Mouse (Mus musculus) neutrophil, adult 5-6 weeks (primary cell): ENCODE measurements around the gene Prdm16. TPM values are rescaled to one million over a fixed set of nuclear protein-coding genes. Genes with fewer than 3 reads are reported as not detected.

Experiments used
- ATAC-seq: fragments of 151-379, 151-347 bp; 2 replicates; pipeline ENCODE4 v1.8.0; 2017; ENCODE audit warnings: mild to moderate bottlenecking, moderate TSS enrichment; ENCODE audit not compliant: insufficient number of reproducible peaks, poor library complexity, low FRiP score, severe bottlenecking; ENCODE audit errors: extremely low read depth
- total RNA-seq: library from RNA; stranded (forward); fragments of 200-1000 nt; gene quantifications from 2 replicates; pipeline ENCODE4 v1.2.3, GENCODE M21; 2017

Gene Prdm16
- total RNA-seq, 1 experiment from 2014 or later: 1.7 TPM

DNA sequence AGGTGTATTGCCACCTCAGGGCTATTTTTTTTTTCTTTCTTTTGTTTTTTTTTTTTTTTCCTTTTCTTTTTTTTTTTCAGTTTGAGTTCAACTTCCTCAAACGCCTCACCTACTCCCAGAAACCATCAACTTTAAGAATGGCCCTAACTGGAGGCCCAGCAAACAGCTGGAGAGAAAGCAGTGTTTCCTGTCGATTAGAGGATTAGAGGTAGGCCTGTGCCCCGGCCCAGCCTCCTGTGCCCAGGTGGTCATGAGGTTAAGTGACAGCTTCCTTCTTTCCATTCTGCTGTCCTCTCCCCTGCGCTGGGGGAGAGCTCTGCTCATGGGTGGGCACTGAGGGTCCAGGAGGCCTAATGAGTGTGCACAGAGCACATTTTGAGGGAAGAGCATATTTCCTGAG, 105.3 kb downstream of the Prdm16 start:
- no peak for ATAC-seq

DNA sequence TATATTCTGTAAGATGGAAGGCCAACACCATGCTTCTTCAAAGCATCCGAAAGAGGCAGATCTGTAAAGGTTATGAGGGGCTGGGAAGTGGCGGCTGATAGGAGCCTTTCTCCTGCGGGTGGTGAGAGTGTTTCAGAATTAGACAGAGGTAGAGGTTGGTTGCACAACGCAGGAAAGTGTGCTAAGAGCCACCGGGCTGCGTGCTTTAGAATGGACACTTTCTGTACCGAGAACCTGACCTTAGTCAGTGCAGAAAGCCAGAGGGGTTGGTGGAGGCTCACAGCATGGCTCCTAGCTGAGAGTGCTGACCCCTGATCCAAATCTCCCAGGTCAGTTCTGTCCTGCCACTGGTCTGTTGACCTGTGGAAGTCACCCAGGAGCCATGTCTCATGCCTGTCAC, 106.3 kb downstream of the Prdm16 start:
- no peak for ATAC-seq

DNA sequence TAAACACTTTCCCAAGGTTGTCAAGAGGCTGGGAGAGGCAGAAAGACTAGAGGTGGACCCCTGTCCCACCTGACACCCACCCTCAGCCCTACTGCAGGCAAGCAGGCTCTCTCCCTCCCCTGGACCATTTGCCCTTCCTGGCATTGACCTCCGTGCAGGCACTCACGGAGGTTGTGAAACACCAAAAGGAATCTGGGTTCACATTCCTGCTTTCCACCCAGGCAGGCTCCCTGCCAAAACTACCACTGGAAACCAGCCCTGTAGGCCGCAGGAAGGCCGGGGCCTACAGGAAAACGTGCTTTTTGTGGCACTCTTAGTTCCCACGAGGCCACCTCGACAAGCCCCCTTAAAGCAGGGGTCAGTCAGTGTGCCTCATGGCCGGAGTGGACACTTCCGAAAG, 109.2 kb downstream of the Prdm16 start:
- ATAC-seq: no peak

DNA sequence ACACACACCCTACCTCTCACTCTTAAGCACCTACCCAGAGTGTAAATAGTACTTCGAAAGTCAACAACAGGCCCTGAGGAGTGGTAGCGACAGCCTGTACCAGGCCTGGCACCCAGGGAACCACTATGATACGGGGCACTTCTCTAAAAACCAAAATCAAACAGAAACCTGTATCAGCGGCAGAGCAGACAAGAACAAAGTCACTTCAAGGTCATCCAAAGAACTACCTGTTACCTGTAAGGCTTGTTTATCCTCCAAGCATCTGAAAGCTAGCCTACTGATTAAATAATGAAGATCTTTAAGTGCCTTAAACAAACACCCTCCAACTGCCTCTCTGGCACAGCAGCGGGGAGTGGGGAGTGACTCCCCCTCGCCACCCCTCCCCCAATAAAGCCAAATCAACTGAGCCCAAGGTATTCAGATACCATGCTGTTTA, 110.3 kb downstream of the Prdm16 start:
- ATAC-seq: no peak

DNA sequence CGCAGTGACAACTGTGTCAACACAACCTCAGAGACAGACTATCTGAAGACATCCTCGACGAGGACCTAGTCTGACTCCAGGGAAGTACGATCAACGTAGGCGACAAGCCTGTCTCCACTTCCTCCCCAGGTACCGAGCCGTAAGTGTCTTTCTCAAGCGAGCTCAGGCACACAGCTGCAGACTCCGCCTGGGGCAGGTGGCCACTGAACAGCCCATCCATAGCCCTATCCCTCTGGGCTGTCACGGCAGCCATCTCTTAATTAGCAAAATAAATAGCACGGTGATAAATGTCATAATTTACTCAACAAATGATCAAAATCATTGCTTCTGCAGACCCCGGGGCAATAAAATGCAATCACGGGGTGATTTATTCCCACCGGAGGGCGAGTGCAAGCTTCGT, 112.8 kb downstream of the Prdm16 start:
- no peak for ATAC-seq

DNA sequence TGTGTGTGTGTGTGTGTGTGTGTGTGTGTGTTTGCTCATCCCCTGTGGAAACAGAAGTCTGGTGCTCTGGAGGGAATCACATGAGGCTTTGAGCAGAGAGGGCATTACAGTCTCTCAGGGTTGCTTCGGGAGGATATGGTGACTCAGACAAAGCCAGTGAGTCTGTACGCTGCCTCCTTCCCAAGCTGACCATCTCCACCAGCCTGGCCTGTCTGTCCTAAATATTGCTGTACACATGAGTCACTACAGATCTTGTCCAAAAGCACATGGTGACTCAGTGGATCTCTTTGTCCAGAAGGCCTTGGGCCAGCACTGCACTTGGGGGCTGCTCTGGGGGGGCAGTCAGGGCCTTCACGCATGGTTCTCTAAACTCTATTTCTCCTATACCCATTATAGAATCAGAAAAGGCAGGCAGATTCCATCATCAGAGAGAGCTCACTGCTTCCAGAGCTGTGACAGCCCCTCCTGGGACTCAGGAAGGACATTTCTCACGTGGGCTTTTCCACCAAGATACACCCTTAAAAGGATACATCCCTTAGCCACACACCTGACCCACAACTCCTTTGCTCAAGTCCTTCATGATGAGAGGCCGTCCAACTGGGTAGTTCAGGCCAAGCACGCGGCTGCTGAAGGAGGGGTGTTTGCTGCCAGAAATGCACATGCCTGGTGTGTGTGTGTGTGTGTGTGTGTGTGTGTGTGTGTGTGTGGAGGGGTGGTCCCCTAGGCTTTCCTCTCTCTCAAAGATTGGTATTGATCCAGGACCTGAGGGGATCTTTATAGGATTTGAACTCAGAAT, 114.6 kb downstream of the Prdm16 start:
- no peak for ATAC-seq

DNA sequence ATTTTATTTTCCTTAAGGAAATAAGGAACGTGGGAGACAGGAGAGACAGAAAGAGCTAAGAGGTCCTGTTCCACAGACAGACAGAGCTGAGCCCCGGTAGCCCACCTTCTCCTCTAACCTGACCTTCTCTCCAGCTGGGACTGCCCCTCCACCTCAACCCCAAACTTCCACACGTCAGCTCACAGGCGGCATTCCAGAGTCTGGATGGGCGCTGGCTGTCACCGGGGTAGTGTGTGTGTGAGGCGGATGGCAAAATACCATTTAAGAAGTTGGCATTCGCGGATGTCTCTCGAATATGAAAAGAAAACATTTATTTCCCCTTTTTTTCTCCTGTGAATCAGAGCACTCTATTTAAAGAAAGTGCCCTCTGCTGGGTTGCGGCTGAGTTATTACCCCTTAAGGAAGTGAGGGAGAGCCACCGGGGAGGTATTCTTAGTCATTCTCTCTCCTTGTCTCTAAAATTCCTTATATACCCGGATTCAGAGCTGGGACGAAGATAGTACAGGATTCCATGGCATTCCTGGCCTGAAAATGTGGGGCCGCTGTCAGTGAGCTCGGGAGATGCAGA, 117.1 kb downstream of the Prdm16 start:
- no peak for ATAC-seq

DNA sequence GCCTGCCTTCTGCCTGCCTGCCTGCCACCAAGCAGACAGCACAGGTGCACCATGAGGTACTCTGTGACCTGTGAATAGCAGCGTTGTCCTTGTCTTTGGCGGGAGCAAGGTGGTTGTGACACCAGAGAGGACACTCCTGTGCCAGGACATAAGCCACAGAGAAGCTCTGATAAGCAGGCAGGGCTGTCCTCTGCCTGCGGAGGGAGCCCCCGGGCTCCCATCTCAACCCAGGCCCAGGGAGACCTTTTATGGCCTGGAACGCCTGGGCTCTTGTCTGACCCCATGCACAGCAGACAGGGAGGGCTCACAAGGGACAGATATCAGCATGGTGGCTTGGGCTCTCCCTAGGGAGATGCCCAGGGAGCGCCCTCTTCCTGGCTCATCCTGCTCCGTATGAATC, 118.7 kb downstream of the Prdm16 start:
- ATAC-seq: no peak

DNA sequence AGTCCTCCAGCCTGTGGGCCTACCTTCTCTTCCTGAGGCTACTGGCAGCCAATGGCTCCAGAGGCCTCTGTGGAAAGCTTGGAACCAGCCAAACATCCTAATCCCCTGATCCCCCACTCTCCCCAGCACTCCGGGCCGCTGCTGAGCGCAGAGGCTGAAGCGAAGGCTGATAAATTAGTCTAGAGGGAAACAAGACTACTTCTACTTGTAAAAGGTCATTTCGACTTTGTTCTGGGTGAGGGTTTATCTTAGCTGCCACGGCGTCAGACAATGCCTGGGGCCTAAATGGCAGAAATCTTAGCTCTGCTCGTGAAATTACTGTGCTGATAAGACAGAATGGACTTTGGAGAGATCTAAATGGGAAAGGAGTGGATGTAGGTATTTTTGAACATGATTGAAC, 120.2 kb downstream of the Prdm16 start:
- ATAC-seq: no peak

DNA sequence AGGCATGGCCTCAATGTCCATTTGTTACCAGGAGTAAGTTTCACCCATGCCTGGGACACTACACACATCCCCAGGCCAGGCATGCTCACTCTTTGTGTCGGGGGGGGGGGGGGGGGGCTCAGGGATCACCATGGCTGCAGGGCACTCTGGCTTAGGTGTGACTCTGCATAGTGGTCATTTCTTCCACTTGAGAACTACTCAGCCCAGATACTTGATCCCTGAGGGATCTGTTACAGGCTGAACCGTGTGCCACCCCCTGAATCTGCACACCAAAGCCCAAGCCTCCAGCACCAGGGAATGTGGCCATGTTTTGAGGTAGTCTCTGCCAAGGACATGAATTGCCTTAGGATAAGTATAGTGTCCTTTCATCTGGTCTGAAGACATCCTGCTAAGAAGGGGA, 123.0 kb downstream of the Prdm16 start:
- ATAC-seq: no peak

DNA sequence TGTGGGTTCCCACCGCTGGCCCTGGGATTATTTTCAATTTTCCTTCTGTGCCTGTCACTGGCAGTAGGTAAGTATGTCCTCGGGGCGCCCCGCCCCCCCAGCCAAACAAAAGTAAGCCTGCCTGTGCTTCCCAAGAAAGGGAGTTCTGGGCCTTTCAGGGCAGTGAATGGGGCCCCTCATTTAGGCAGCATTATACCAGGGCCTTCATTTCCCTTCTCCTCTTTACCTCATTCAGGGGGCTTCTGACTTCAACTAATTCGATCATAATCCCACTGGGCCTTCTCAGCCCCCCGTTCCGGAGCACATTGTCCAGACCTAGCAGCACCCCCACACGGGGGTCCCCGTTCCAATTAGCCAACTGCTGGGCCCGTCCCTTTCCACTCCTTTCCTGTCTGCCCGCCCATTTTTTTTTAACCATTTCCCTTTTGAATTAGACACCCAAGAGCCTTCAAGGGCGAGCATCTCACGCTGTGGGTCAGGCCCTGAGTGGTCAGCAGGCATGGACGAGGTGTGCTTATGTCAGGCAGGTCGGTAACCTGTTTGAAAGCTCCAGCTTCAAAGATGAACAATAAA, 124.1 kb downstream of the Prdm16 start:
- ATAC-seq: no peak

DNA sequence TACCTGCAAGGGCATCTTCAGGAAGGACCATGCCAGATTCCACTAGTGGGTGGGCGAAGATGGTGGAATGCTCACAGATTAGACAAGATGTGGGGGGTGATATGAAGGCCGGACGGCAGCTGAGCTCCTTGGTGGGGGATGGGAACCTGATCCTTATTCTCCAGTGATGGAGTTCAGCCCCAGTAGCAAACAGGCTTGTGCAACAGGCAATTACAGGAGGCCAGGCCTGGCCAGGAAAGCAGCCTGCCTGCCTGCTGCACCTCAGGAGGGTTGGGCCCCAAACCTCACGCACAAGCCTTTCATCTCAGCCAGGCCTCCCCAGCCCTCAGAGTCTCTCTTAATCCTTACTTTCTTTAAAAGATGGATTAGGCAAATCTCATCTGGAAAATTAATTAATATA, 124.9 kb downstream of the Prdm16 start:
- no peak for ATAC-seq

DNA sequence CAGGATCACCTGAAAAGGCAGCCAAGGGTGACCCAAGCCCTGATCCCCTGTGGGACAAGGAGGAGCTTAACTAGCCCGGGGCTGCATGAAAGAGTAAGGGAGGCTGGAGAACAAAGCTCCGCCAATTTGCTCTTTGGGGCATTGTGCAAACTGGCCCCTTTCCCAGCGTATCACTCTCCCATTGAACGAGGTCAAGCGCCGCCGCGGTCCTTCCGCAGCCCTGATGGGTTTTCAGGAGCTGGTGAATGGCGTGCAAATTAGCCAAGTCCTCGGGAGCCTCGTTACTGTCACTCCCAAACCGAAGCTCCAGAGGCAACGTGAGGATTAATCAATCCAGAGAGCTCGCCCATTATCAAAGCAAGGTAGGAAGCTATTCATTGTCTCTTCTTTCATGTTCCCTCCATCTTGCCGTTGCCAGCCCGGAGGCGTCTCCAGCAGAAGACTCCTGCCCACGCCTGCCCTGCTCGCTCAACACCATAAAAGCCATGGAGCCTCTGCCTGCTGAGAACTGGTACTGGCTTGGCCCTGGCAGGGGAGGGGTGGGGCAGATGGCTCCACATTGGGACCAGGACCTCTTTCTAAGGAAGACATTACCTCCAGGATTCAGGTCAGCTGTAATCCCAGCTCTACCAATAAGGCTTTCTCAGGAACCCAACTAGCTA, 129.8 kb downstream of the Prdm16 start:
- no peak for ATAC-seq

DNA sequence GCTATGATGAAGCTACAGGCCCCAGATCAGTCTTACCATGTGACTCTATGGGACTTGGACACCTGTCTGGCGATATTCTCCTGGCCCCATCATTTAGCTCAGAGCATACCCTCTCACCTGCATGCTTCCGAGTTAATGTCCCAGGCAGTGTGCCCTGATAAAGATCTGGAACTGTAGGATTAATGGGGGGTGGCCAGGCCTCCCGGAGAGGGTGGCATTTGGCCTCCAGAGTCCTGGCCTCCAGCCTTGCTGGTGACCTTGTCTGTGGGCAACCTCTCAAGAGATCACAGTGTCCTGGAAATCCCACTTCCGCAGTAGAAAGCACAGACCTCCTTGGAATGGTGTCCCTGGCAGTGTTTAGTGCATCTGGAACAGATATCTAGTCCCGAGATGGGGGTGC, 131.4 kb downstream of the Prdm16 start:
- no peak for ATAC-seq

DNA sequence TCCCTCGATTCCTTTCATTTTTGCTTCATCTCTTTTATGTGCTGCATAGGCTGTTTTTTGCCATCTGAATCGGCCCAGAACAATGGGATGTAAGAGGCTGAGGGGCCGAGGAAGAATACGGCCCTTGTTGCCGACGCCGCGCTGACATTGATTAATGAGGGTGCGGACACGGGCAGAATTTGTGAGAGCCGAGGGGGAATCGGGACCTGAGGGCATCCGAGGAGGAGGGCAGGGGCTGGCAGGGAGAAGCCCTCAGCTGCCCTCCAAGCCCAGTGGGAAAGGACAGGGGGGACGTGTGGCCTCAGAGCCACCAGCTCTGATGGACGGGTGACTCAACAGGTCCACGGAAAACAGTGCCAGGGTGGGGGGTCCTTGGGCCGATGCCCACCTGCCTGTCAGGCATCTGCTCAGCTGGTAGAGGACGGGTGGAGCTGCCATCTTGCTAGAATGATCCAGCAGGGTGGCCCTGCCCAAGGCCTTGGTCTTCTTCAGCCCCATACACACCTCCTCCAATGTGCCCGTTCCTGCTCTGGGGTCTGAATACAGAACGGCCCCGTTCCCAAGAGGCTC, 133.3 kb downstream of the Prdm16 start:
- no peak for ATAC-seq

DNA sequence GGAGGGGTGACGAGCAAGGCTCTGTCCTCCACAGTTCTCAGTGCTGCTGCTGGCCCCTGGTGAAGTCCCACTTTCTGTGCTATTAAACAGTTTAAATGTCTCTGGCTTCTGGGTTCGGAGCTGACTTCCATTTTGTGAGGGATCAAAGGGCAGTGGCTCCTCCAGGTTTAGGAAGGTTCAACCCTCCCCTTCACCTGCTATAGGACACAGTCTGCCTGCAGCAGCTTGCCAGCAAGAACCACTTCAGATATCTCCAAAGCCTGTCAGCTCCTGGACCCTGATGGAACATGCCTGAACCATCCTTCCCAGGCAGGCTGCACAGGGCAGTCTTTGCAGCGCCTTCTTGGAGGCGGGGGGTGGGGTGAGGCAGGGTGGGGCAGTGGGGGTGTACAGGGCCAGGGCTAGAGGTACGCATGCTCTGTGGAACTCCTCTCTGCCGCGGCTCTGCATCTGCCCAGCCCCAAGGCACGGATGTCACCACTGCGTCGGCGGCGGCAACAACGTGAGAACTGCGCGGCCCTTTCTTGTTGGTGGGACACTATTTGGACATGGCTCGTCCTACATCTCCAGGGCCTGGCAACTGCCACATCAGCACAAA, 134.2 kb downstream of the Prdm16 start:
- no peak for ATAC-seq

DNA sequence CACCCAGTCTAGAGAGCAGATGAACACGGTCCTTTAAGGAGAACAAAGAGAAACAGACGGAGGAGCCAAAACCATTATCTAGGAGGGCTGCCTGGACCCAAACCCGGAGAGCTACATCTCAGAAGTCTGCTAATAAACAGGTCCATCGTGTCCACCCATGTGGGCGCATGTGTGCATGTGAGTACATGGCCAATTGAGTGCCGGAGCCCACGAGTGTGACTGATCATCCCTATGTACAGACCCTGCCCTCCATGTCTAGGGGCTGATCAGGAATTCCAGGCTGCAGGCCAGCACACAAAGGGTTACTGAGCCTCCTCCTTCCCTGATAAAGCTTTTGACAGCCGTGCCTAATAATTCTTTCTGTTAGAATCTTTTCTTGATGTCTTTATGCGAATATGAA, 136.0 kb downstream of the Prdm16 start:
- ATAC-seq: no peak

DNA sequence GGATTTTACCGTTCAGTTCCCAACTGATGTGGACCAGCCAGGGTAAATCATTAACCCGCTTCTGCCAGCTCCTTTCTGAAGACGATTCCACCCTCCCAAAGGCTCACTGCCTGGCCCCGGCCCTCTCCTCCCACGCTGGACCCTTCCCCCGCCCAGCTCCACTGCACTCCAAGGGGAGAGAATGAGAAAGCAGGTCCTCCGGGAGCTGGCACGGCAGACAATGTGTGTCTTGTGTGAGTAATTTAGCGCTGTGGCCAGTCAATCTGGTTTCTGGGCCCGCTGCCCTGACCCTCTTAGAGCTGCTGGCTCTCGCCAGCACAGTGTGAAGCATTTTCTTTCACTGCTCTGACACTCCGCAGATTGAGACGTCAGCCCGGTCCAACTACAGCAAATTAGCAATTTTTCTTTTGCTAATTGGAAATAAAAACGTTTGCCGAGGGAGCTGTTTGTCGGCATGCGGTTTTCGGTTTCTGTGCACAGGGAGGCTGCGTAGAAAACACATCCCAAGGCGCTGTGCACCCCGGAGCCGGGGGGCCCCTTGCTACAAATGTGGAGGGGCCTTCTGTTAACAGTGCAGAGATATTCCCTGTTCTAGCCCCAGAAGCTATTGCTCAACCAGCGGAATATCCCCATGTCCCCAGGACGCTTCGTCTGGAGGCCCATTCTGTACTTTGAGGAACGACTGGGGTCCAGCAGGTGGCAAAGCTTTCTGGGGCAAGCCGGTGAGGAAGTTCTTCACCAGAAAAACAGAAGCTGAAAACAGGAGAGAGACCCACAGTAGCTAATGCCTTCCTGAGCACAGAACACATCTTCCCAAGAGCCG, 136.8 kb downstream of the Prdm16 start:
- no peak for ATAC-seq
